Mouse (Mus musculus) embryonic facial prominence, embryonic 10.5 days (tissue): ENCODE results near the gene Plekha6. TPM values are rescaled to one million over a fixed set of nuclear protein-coding genes. Genes with fewer than 3 reads are reported as not detected.

Experiments used
- DNase-seq: peaks from one replicate; pipeline ENCODE4 v3.0.0-alpha.2; 2017; ENCODE audit warnings: low spot score
- H3K27ac ChIP-seq: fragments of 300-500 bp; sonication (generic); replicated peaks from 2 replicates; pipeline ENCODE4 v1.5.1; 2016; ENCODE audit warnings: mild to moderate bottlenecking
- H3K27me3 ChIP-seq: fragments of 300-500 bp; sonication (generic); replicated peaks from 2 replicates; pipeline ENCODE4 v1.6.1; 2016; ENCODE audit warnings: low read depth, mild to moderate bottlenecking; ENCODE audit not compliant: poor library complexity, severe bottlenecking
- H3K36me3 ChIP-seq: fragments of 300-500 bp; sonication (generic); replicated peaks from 2 replicates; pipeline ENCODE4 v1.6.1; 2016; ENCODE audit warnings: mild to moderate bottlenecking, moderate library complexity
- H3K4me1 ChIP-seq: fragments of 300-500 bp; sonication (generic); 2 replicates; pipeline ENCODE4 v1.6.1; 2016
- H3K4me3 ChIP-seq: fragments of 300-500 bp; sonication (generic); 2 replicates; pipeline ENCODE4 v1.5.1; 2016; ENCODE audit warnings: mild to moderate bottlenecking, moderate library complexity
- H3K9me3 ChIP-seq: fragments of 300-500 bp; sonication (generic); 2 replicates; pipeline ENCODE4 v1.6.1; 2016; ENCODE audit warnings: mild to moderate bottlenecking
- WGBS: fragments of 180-500 bp; shearing (Covaris S2); methylation state at CpG from one replicate; pipeline ENCODE4 v1.1.7; 2016; 5-methylcytosine and 5-hydroxymethylcytosine counted together
- polyA plus RNA-seq: library from polyadenylated mRNA; unstranded; fragments of >200 nt; fragmentation: Nextera tagmentation; extraction: Ambion mirVana; gene quantifications from 2 replicates; pipeline ENCODE4 v1.2.1, GENCODE M21; 2016

Gene Plekha6
- polyA plus RNA-seq, 1 experiment from 2014 or later: 3.4 TPM

DNA sequence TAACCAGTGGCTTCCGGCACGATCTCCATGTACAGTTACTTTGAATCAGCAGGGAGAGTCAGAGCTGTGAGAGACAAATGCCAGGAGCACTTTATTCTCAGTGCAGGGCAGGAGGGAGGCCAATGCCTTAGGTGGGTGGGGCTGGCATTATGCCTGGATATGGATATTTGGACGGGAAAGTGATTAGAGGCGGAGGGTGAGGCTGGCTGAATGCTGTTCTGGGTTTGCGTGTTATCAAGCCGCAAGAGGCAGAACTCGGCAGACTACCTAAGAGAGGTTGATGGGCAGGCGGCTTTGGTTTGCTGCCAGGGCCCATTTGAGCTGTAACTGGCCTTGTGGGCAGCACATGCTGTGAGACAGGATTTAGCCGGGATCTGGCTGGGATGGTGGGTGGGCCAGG, 62.9 kb downstream of the Plekha6 start:
- Histone ChIP-seq H3K9me3 (no peaks in the 10 kb centered on the region), H3K4me3 (no peak overlapping the region), H3K36me3 (no peaks in the 10 kb centered on the region), H3K27me3 (peaks cover 63% of the 10 kb centered on the region), H3K4me1 (peaks cover 36% of the 10 kb centered on the region), H3K27ac (no peak overlapping the region)
- 34% methylated on average over 9 of the region's 9 CpGs for WGBS
- DNase-seq: no peak

DNA sequence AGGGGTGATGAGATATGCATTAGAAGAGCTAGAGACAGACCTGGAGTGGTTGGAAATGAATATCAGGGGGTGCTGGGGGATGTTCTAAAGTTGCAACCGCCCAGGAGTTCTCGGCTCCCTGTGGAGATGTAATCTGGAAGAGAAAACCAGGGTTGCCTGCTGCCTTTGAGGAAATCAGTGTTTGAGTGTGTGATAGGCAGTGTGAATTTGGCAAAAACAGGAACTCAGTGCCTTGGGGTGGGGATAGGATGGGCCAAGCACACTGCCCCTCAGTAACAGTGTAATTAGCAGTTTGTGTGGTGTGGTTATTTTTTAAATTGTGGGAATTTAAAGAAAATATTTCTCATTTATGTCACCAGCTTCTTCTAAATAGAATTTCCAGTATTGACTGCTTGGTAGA, 63.4 kb downstream of the Plekha6 start:
- H3K4me3 ChIP-seq: no peak overlapping the region
- H3K4me1 ChIP-seq: peaks cover 34% of the 10 kb centered on the region
- no peaks in the 10 kb centered on the region for H3K9me3 ChIP-seq
- WGBS: 37% methylated on average over 2 of the region's 2 CpGs
- no peaks in the 10 kb centered on the region for H3K36me3 ChIP-seq
- no peak overlapping the region for H3K27ac ChIP-seq
- no peak for DNase-seq
- peaks cover 60% of the 10 kb centered on the region for H3K27me3 ChIP-seq

DNA sequence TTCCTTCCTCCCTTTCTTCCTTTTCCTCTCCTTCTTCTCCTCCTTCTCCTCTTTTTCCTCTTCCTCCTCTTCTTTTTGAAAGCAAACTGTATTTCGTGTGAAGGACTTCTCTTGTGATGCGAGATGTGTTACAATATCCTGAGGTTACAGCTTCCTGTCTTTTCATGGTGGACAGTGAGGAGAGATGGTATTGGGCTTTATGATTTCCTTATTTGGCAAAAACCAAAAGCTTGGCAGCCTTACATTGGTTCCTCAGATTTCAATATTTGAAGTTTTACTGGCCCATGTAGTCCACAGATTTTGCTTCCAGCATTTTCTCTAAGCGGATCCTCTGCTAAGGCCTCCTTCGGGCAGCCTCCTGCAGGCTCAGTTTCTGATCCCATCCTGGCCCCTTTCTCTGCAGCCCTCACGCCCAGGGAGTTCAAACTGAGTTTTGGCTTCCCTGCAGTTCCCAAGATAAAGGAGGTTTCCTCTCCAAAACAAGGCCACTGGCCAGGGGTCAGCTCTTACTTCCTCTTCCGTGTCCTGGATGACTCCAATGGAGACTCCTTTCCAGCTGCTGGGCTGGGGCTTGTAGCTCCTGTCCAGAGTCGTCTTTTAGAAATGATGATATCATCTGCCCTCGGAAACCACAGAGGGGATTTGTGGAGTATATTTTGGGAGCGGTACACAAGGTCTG, 64.9 kb downstream of the Plekha6 start:
- H3K27ac ChIP-seq: no peak overlapping the region; the same call in 1 of the 2 replicates

DNA sequence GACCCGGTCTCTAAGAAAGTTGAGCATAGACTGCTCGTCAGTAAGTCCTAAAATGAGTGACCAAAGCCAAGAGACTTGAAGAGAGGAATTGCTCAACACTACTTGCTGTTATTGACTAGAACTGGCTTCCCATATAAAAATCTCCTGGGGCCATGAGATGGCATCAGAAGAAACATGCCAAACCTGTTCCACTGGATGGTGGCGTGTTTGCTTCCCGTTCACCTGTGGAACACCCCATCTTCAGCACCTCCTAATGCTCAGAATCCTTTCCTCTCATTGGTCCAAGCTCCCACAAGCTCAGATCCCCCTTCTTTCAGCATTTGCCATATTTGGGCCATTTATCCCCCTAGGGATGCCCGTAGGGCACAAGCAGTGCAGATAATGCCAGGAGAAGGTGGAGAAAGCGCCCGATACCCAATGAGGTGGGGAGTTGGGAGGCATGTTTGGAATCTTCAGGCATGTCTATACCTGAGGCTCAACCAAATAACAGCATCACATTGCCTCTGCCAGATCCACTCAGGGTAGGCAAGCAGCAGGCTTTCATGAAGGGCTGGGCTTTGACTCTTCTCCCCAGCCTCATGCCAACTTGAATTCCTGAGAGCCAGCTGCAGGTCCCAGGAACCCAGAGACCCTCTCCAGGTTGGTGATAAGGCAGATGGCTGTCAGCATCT, 67.6 kb downstream of the Plekha6 start:
- WGBS: 91% methylated on average over 7 of the region's 7 CpGs
- H3K4me3 ChIP-seq: no peak overlapping the region

More for the DNA sequence above, 64.9 kb downstream of the Plekha6 start:
- H3K27me3 ChIP-seq: peaks cover 48% of the 10 kb centered on the region
- no peaks in the 10 kb centered on the region for H3K36me3 ChIP-seq
- H3K9me3 ChIP-seq: no peaks in the 10 kb centered on the region
- H3K4me3 ChIP-seq: no peak overlapping the region
- H3K4me1 ChIP-seq: peaks cover 26% of the 10 kb centered on the region
- DNase-seq: no peak
- WGBS: 51% methylated on average over 9 of the region's 9 CpGs

DNA sequence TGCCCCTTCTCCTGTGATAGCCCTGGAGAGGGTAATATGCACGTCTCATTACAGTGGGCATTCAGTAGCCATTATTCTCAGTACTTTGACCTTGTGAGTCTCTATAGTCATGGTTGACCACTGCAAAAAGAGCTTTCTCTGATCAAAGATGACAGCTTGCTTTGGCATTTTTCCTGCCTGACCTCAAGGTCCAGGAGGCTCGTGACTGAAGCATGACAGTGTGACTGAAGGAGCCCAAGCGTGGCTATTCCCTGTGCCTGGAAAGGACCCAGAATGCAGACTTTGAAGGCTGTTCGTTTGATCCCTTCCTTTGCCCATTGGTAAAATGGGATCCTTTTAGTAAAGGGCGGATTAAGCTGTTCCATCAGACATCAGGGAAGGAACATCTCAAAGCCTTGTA, 71.9 kb downstream of the Plekha6 start:
- peak overlapping the region; percentile 85; the same call in 1 of the 2 replicates for H3K27ac ChIP-seq
- no peaks in the 10 kb centered on the region for H3K9me3 ChIP-seq
- 68% methylated on average over 5 of the region's 5 CpGs for WGBS
- 0 out of 2 replicates have a peak, but pooled peaks cover 7% of the 10 kb centered on the region for H3K27me3 ChIP-seq
- no peak for DNase-seq
- H3K36me3 ChIP-seq: no peaks in the 10 kb centered on the region
- peaks cover 56% of the 10 kb centered on the region for H3K4me1 ChIP-seq
- no peak overlapping the region for H3K4me3 ChIP-seq

More for the DNA sequence above, 67.6 kb downstream of the Plekha6 start:
- peaks cover 32% of the 10 kb centered on the region for H3K27me3 ChIP-seq
- no peaks in the 10 kb centered on the region for H3K9me3 ChIP-seq
- DNase-seq: no peak
- peaks cover 29% of the 10 kb centered on the region for H3K4me1 ChIP-seq
- H3K27ac ChIP-seq: no peak overlapping the region
- no peaks in the 10 kb centered on the region for H3K36me3 ChIP-seq

- Histone ChIP-seq H3K36me3 (no peaks in the 10 kb centered on the region), H3K4me3 (peak overlapping the region; percentile 19), H3K27me3 (0 out of 2 replicates have a peak, but pooled peaks cover 7% of the 10 kb centered on the region), H3K27ac (peak overlapping the region; percentile 85), H3K9me3 (no peaks in the 10 kb centered on the region), H3K4me1 (peaks cover 61% of the 10 kb centered on the region)
- peak; percentile 65 for DNase-seq
- 28% methylated on average over 8 of the region's 8 CpGs for WGBS
These were observed 72.9 kb downstream of the Plekha6 start for GRCm38 (mm10) chr1:133236693-133237440.

GRCm38 (mm10) chr1:133237670-133238069, 73.7 kb downstream of the Plekha6 start:
- H3K4me1 ChIP-seq: peaks cover 60% of the 10 kb centered on the region
- H3K4me3 ChIP-seq: peak overlapping the region; percentile 19; the same call in 1 of the 2 replicates
- WGBS: 24% methylated on average over 11 of the region's 11 CpGs
- H3K36me3 ChIP-seq: no peaks in the 10 kb centered on the region
- no peaks in the 10 kb centered on the region for H3K9me3 ChIP-seq
- H3K27ac ChIP-seq: peak overlapping the region; percentile 85
- peak; percentile 72 for DNase-seq
- 0 out of 2 replicates have a peak, but pooled peaks cover 7% of the 10 kb centered on the region for H3K27me3 ChIP-seq

DNA sequence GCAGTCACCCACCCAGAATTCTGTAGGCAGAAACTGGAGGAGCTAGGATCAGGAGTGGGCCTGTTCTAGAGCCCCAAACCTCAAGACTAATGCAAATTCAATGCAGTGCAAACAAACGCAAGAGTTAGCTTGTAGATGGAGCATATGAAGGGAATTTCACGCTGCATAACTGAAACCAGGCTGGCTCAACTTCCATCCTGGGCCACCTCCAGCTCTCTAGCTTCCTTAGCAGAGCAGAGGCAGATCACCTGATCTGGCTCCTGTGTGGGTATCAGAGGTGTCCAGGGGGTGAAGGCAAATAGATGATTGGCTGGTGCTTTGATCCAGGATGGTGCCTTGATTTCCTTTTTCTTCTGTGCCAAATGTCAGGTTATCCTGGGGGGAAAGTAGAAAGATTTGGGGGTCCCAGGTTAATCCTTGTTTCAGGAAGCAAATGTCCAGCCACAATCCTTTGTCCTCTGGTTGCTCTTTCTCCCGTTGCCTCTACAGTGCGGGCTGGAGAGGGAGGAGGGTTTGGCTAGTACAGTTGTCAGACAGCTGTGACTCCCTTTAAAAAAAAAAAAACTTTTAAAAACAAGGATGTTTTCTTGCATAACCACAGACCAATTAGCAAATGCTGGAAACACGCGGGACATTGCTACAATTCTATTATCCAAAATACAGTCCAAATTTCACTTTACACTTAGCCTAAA, 75.3 kb downstream of the Plekha6 start:
- peaks cover 55% of the 10 kb centered on the region for H3K4me1 ChIP-seq
- no peak overlapping the region for H3K4me3 ChIP-seq
- peak overlapping the region; percentile 5 for H3K27ac ChIP-seq
- 67% methylated on average over 6 of the region's 6 CpGs for WGBS
- peaks cover 7% of the 10 kb centered on the region; the same call in 1 of the 2 replicates for H3K27me3 ChIP-seq
- H3K36me3 ChIP-seq: no peaks in the 10 kb centered on the region
- peak; percentile 30 for DNase-seq
- H3K9me3 ChIP-seq: no peaks in the 10 kb centered on the region

DNA sequence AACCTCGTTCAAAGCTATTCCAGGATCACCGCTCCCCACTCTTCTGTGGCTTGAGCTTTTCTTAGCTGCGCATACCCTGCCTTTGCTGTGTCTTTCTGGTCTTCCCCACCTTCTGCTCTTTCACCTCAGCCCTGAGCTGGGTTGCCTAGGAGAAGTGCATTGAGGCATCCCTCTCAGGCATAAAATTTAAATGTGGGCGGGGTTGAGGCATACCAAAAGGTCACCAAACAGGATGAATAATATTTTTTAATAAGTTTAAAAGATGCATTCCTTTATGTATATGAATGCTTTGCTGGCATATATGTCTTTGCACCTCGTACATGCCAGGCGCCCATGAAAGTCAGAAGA, 75.8 kb downstream of the Plekha6 start:
- Histone ChIP-seq H3K9me3 (no peaks in the 10 kb centered on the region), H3K36me3 (no peaks in the 10 kb centered on the region), H3K4me1 (peaks cover 55% of the 10 kb centered on the region), H3K27me3 (peaks cover 6% of the 10 kb centered on the region; the same call in 1 of the 2 replicates), H3K27ac (no peak overlapping the region), H3K4me3 (no peak overlapping the region)
- WGBS: 82% methylated on average over 6 of the region's 6 CpGs
- no peak for DNase-seq

DNA sequence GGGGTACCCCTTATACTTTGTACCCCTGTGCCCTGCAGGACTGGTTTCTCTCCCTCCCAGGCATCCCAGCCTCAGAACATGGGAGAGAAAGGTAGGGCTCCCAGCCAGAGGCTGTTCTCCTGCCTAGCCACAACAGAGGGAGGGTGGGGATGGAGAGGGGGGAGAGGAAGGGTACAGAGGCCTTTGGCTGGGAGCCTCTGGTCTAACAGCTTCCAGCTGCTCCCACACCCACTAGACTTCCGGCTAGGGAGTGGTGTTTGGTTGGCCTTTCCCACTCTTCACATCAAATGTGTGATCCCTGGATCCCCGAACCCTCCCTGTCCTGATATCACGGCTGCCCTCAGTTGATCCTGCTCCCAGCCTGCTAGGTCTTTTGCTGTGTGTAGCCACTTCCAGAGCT, 76.9 kb downstream of the Plekha6 start:
- Histone ChIP-seq H3K27ac (0 out of 2 replicates have a peak overlapping the region, but pooled peaks have one; percentile 58), H3K36me3 (no peaks in the 10 kb centered on the region), H3K9me3 (no peaks in the 10 kb centered on the region), H3K4me3 (no peak overlapping the region), H3K4me1 (peaks cover 59% of the 10 kb centered on the region), H3K27me3 (peaks cover 9% of the 10 kb centered on the region; the same call in 1 of the 2 replicates)
- 39% methylated on average over 3 of the region's 3 CpGs for WGBS
- peak; percentile 46 for DNase-seq

DNA sequence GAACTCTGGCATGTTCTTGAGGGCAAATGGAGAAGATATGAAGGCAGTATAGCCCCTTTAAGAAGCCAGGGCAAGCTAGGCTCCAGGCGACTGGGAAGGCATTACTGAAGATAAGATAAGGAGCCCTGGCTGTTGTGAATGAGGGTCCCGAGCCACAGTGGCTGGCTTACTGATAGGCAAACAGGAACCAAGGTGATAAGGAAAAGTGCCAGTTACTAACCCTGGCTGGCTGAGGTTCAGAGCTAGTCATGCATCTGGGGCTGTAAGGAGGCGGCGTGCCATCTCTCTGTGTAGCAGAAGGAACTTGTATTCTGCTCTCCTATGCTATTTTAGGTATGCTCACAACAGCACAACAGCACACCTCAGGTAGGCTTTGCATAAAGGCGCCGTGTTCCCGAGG, 80.7 kb downstream of the Plekha6 start:
- Histone ChIP-seq H3K4me1 (peaks cover 41% of the 10 kb centered on the region), H3K36me3 (no peaks in the 10 kb centered on the region), H3K27me3 (peaks cover 14% of the 10 kb centered on the region; the same call in 1 of the 2 replicates), H3K4me3 (no peak overlapping the region), H3K27ac (no peak overlapping the region), H3K9me3 (no peaks in the 10 kb centered on the region)
- DNase-seq: no peak
- 73% methylated on average over 7 of the region's 7 CpGs for whole genome bisulfite sequencing
